Mouse (Mus musculus) midbrain, embryonic 12.5 days (tissue): ENCODE measurements around the gene Gm20388. TPM values are rescaled to one million over a fixed set of nuclear protein-coding genes. Genes with fewer than 3 reads are reported as not detected.

Experiments
- ATAC-seq: fragments of 200-750 bp; cut with Nextera tagmentation; 2 replicates; pipeline ENCODE4 v1.8.0; 2017; ENCODE audit warnings: low read depth, moderate TSS enrichment, moderate library complexity; ENCODE audit not compliant: low FRiP score
- H3K27ac ChIP-seq: fragments of 300-500 bp; sonication (generic); replicated peaks from 2 replicates; pipeline ENCODE4 v1.5.1; 2016; ENCODE audit warnings: mild to moderate bottlenecking
- H3K27me3 ChIP-seq: fragments of 300-500 bp; sonication (generic); 2 replicates; pipeline ENCODE4 v1.6.1; 2016; ENCODE audit warnings: mild to moderate bottlenecking
- H3K36me3 ChIP-seq: fragments of 300-500 bp; sonication (generic); 2 replicates; pipeline ENCODE4 v1.6.1; 2016
- H3K4me1 ChIP-seq: fragments of 300-500 bp; sonication (generic); 2 replicates; pipeline ENCODE4 v1.6.1; 2016
- H3K4me2 ChIP-seq: fragments of 300-500 bp; sonication (generic); replicated peaks from 2 replicates; pipeline ENCODE4 v1.6.1; 2016; ENCODE audit warnings: mild to moderate bottlenecking, moderate library complexity
- H3K4me3 ChIP-seq: fragments of 300-500 bp; sonication (generic); 2 replicates; pipeline ENCODE4 v1.5.1; 2016; ENCODE audit warnings: mild to moderate bottlenecking
- H3K9ac ChIP-seq: fragments of 300-500 bp; sonication (generic); replicated peaks from 2 replicates; pipeline ENCODE4 v1.6.1; 2016; ENCODE audit warnings: mild to moderate bottlenecking, moderate library complexity
- H3K9me3 ChIP-seq: fragments of 300-500 bp; sonication (generic); 2 replicates; pipeline ENCODE4 v1.6.1; 2016; ENCODE audit warnings: mild to moderate bottlenecking
- WGBS: fragments of 180-500 bp; shearing (Covaris S2); methylation state at CpG from one replicate; pipeline ENCODE4 v1.1.7; 2016; 5-methylcytosine and 5-hydroxymethylcytosine counted together
- polyA plus RNA-seq: library from polyadenylated mRNA; unstranded; fragments of >200 nt; fragmentation: Nextera tagmentation; extraction: Ambion mirVana; gene quantifications from 2 replicates; pipeline ENCODE4 v1.2.1, GENCODE M21; 2016

Gene Gm20388
- polyA plus RNA-seq, 1 experiment from 2014 or later, result not detected

DNA sequence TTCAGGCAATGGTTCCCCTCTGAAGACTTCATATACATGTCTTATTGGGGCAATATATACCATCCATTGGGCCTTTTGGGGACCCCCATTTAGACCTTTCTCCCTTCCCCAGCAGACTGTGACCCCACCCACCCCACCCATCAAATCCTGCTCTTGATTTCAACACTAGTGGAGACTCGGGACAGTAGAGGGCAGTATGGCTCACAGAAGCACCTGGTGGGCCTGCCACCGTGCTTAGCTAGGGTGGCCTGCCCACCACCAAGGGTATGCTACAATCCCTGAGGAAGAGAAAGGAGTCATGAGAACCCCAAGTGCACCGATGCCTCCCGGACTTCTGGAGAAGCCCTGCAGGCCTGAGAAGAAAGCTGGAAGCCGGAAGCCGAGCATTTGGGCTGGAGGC is 2428.2 kb downstream of the Gm20388 start:
- Histone ChIP-seq H3K4me1 (peaks cover 32% of the 10 kb centered on the region), H3K4me2 (no peak overlapping the region), H3K9me3 (no peaks in the 10 kb centered on the region), H3K4me3 (no peak overlapping the region), H3K27ac (no peak overlapping the region), H3K27me3 (peaks cover 95% of the 10 kb centered on the region), H3K36me3 (no peaks in the 10 kb centered on the region), H3K9ac (no peak overlapping the region)
- no peak for ATAC-seq
- 51% methylated on average over 6 of the region's 6 CpGs for WGBS

DNA sequence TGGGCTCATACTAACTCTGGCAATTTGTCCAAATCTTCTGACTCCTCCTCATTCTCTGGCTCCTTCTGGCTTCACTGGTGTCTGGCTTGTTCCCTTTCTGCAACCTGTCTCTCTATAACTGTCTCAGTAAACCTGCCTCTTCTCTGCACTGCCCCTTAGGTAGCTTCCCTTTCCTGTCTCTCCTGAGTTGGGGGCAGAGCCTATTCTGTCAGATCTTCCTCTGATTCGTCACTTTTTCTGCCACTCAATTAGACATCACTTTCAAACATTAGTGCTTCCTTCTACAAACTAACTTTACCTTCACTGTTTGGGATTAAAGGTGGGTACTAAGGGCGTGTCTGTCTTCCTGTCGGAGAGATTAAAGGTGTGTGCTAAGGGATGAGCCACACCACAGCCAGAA is 2430.1 kb downstream of the Gm20388 start:
- Histone ChIP-seq H3K4me3 (no peak overlapping the region), H3K4me1 (peaks cover 35% of the 10 kb centered on the region), H3K9me3 (no peaks in the 10 kb centered on the region), H3K9ac (no peak overlapping the region), H3K4me2 (no peak overlapping the region), H3K27ac (no peak overlapping the region), H3K27me3 (peaks cover 93% of the 10 kb centered on the region), H3K36me3 (no peaks in the 10 kb centered on the region)
- no peak for ATAC-seq
- 88% methylated on average over 3 of the region's 3 CpGs for WGBS

DNA sequence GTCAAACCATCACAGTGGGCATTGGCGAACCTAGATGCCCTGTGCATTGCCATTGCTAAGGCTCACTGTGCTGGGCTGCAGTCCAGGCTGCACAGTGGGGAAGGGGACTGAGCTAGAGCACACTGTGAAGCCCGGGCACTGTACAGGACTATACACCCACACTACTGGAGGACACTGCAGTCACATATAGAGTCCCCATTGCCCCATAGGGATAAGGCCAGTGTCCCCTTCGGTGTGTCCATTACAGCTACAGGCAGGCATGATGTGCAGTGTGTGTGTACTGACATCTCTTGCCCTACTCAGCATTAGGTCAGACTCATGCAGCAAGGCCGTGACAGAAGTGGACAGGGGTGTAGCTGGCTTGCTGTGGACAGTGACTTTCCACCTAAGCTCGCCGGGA is 2431.1 kb downstream of the Gm20388 start:
- no peaks in the 10 kb centered on the region for H3K36me3 ChIP-seq
- H3K27ac ChIP-seq, result no peak overlapping the region
- no peaks in the 10 kb centered on the region for H3K9me3 ChIP-seq
- 83% methylated on average over 6 of the region's 6 CpGs for WGBS
- peaks cover 25% of the 10 kb centered on the region for H3K4me1 ChIP-seq
- peaks cover 86% of the 10 kb centered on the region for H3K27me3 ChIP-seq
- ATAC-seq, result no peak
- H3K4me2 ChIP-seq, result no peak overlapping the region
- no peak overlapping the region; the same call in 1 of the 2 replicates for H3K9ac ChIP-seq
- no peak overlapping the region for H3K4me3 ChIP-seq

DNA sequence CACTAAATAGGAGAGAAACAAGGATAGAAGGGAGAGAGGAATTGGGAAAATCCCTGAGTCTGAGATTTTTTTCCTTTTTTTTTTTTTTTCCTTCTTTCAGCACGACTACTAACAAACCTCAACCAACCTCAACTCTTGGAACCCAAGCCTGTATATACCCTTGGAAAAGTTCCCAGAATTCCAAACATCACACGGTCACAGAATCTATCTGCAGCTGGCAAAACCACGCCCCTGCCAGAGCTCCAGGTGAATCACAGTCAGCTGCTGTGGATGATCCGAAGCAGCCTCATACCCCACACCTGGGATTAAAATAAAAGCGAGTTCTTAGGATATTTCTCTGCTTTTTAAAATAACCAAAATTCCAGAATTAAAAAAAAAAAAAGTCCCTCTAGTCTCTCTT is 2431.7 kb downstream of the Gm20388 start:
- Histone ChIP-seq H3K9ac (no peak overlapping the region), H3K9me3 (no peaks in the 10 kb centered on the region), H3K36me3 (no peaks in the 10 kb centered on the region), H3K4me1 (peaks cover 23% of the 10 kb centered on the region), H3K27me3 (peaks cover 84% of the 10 kb centered on the region), H3K27ac (no peak overlapping the region), H3K4me3 (no peak overlapping the region), H3K4me2 (no peak overlapping the region)
- no peak for ATAC-seq
- 61% methylated on average over 5 of the region's 5 CpGs for WGBS

DNA sequence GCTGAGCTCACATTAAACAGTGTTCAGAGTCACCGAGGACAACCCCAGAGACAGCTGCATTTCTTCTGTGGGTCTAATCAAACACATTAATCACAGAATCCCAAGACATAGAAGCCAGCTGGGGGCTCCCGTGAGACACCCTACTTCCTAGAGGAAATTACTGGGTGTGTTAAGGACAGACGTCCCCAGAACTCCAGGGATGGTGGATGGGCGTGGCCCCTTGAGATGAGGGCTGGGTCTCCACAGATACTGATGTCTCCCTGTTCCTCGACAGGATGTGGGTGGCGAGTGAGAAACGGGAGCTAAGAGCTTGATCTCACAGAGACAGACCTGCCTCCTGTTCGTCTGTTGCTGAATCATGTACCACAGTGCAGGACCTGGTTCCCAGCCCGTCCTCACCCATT is 2432.2 kb downstream of the Gm20388 start:
- Histone ChIP-seq H3K9ac (no peak overlapping the region; the same call in 1 of the 2 replicates), H3K4me1 (peaks cover 23% of the 10 kb centered on the region), H3K4me2 (peak overlapping the region; percentile 52), H3K27ac (no peak overlapping the region), H3K4me3 (peak overlapping the region; percentile 25; the same call in 1 of the 2 replicates), H3K36me3 (no peaks in the 10 kb centered on the region), H3K9me3 (no peaks in the 10 kb centered on the region), H3K27me3 (peaks cover 84% of the 10 kb centered on the region)
- 7% methylated on average over 9 of the region's 9 CpGs for WGBS
- ATAC-seq, result no peak

DNA sequence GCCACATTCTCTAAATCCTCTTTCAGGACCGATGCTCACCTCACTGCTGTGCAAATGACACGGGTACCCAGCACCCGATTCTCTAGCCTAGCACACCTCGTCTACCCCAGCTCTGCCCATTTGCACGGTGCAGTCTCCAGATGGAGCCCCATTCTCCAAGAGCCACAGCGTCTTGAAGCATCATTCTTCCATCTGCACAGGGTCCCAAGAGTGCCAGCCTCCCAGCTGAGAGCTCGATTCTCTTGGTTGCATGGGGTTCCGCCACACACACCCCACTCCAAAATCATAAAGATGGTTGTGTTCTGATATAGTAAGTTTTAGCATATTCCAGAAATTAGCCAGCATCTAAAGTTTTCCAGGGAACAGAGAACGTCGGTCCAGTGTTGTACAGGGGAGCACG is 2432.7 kb downstream of the Gm20388 start:
- H3K4me1 ChIP-seq, result peaks cover 23% of the 10 kb centered on the region
- H3K27me3 ChIP-seq, result peaks cover 83% of the 10 kb centered on the region
- H3K27ac ChIP-seq, result no peak overlapping the region
- no peaks in the 10 kb centered on the region for H3K9me3 ChIP-seq
- ATAC-seq, result no peak
- no peaks in the 10 kb centered on the region for H3K36me3 ChIP-seq
- H3K4me3 ChIP-seq, result peak overlapping the region; percentile 25; the same call in 1 of the 2 replicates
- H3K4me2 ChIP-seq, result peak overlapping the region; percentile 52
- no peak overlapping the region; the same call in 1 of the 2 replicates for H3K9ac ChIP-seq
- 4% methylated on average over 11 of the region's 11 CpGs for WGBS

DNA sequence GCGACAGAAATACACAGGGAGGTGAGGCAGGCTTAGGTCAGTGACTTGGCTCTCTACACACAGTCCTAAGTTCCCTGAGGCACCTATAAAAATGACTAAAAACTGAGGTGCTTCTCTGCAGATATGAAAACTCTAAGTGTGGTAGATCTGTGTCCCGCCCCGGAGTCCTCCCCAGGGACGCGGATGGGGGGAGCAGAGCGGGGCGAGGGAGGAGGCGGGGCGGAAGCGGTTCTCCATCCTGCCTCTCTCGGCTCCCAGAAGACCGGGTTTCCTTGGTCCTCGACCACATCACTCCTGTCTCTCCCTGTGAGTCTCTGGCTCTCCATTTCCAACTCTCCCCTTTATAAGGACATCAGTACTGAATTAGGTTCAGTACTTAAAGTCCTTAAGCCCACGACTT is 2433.1 kb downstream of the Gm20388 start:
- Histone ChIP-seq H3K9me3 (no peaks in the 10 kb centered on the region), H3K27ac (no peak overlapping the region), H3K9ac (0 out of 2 replicates have a peak overlapping the region, but pooled peaks have one; percentile 25), H3K4me3 (peak overlapping the region; percentile 25; the same call in 1 of the 2 replicates), H3K4me1 (peaks cover 23% of the 10 kb centered on the region), H3K27me3 (peaks cover 80% of the 10 kb centered on the region), H3K4me2 (peak overlapping the region; percentile 52), H3K36me3 (no peaks in the 10 kb centered on the region)
- ATAC-seq, result no peak
- WGBS, result 2% methylated on average over 14 of the region's 14 CpGs

DNA sequence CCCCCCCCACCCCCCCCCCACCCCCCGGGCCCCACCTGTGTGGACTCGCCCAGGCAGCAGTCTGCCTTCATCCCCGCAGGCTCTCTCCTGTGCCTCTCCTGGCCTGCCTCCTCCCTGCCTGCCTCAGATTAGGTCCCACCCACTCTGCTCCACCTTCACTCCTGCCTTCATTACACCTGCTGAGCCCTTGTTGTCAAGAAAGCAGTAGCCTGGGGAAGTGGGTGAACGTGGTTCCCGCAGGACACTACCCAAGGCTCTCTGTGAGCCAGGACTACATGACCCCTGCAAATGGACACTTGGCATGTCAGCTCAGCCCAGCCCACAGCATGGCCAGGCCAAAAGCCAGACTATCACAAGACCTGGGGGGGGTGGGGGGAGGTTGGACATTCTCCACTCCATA is 2433.6 kb downstream of the Gm20388 start:
- H3K36me3 ChIP-seq, result no peaks in the 10 kb centered on the region
- WGBS, result 7% methylated on average over 2 of the region's 5 CpGs
- no peaks in the 10 kb centered on the region for H3K9me3 ChIP-seq
- peak overlapping the region; percentile 52 for H3K4me2 ChIP-seq
- H3K27ac ChIP-seq, result no peak overlapping the region
- peaks cover 78% of the 10 kb centered on the region for H3K27me3 ChIP-seq
- ATAC-seq, result no peak; the same call in 1 of the 2 replicates
- H3K9ac ChIP-seq, result no peak overlapping the region
- H3K4me3 ChIP-seq, result peak overlapping the region; percentile 25; the same call in 1 of the 2 replicates
- H3K4me1 ChIP-seq, result peaks cover 23% of the 10 kb centered on the region

DNA sequence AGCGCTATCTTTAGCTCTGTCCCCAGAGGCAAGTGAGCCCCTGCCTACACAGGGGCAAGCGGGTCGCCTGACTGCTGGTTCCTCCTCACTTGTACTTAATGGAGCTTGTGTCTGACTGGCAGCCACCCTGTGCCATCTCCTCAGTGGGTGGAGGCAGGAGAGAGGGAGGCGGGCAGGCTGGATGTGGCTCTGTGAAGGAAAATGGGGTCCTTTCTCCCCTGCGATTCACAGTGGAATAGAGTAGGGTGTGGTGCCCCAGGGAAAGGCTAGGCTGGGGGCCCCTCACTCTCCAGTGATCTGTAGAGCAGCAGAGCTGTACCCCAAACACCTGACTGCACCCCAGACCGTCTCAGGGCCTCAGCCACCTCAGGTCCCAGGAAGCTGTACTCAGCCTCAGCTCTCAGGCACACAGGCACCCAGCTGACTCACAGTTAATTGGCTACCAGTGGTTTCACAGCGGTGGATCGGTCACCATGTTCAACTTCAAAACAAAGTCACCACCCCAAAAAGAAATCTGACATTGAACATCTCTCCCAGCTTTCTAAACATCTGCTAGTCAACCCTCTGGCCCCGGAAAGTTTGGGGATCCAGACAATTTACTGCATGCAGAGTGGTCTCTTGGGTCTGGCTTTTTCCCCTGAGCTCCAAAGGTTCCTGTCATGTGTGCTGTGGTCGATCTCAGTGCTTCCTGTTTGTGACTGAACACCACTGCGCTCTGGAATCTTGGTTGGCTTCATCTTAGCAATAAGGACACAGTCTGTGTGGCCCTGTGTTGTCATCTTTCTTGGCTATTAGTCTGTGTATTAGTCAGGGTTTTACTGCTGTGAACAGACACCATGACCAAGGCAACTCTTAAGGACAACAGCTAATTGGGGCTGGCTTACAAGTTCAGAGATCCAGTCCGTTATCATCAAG is 2434.8 kb downstream of the Gm20388 start:
- no peak overlapping the region for H3K4me2 ChIP-seq
- H3K9me3 ChIP-seq, result no peaks in the 10 kb centered on the region
- H3K9ac ChIP-seq, result no peak overlapping the region
- no peaks in the 10 kb centered on the region for H3K36me3 ChIP-seq
- peaks cover 33% of the 10 kb centered on the region for H3K4me1 ChIP-seq
- H3K27me3 ChIP-seq, result peaks cover 75% of the 10 kb centered on the region
- 52% methylated on average over 12 of the region's 12 CpGs for WGBS
- no peak for ATAC-seq
- no peak overlapping the region for H3K4me3 ChIP-seq
- no peak overlapping the region for H3K27ac ChIP-seq

DNA sequence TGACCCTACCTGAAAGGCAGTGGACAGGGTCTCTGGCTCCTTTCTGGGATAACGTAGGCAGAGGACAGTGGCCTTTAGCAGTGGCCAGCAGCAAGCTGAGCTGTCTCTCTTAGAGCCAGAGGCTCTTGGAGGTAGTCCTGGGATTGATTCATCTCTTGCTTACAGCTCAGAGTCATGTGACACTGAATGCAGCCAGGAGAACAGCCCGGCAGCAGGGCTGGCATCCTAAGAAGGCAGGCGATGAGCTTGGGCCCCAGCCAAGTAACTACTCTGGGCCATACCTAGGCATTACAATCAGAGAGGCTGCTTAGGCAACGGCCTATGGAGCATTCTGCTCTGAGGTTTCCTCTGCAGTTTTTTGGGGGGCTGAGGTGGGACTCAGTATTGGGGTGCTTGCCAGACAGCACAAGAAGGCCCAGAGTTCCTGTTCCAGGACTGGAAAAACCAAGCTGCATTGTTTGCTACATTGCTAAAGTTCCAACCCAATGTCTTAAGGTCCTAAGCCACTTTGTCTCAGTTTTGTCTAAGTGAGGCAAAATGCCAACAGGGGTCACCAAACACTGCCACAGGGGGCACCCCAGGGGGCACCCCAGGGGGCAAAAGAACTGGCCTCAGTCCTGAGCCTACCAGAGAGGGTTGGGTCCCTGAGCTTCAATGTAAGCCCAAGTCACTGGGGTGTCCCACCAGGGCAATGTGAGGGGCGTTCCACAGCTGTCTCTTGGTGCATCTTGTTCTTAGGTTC is 2437.3 kb downstream of the Gm20388 start:
- Histone ChIP-seq H3K4me3 (no peak overlapping the region), H3K27me3 (peaks cover 74% of the 10 kb centered on the region), H3K9ac (no peak overlapping the region), H3K4me2 (no peak overlapping the region), H3K4me1 (peaks cover 36% of the 10 kb centered on the region), H3K27ac (no peak overlapping the region), H3K36me3 (no peaks in the 10 kb centered on the region), H3K9me3 (no peaks in the 10 kb centered on the region)
- WGBS, result 73% methylated on average over 5 of the region's 5 CpGs
- no peak for ATAC-seq

DNA sequence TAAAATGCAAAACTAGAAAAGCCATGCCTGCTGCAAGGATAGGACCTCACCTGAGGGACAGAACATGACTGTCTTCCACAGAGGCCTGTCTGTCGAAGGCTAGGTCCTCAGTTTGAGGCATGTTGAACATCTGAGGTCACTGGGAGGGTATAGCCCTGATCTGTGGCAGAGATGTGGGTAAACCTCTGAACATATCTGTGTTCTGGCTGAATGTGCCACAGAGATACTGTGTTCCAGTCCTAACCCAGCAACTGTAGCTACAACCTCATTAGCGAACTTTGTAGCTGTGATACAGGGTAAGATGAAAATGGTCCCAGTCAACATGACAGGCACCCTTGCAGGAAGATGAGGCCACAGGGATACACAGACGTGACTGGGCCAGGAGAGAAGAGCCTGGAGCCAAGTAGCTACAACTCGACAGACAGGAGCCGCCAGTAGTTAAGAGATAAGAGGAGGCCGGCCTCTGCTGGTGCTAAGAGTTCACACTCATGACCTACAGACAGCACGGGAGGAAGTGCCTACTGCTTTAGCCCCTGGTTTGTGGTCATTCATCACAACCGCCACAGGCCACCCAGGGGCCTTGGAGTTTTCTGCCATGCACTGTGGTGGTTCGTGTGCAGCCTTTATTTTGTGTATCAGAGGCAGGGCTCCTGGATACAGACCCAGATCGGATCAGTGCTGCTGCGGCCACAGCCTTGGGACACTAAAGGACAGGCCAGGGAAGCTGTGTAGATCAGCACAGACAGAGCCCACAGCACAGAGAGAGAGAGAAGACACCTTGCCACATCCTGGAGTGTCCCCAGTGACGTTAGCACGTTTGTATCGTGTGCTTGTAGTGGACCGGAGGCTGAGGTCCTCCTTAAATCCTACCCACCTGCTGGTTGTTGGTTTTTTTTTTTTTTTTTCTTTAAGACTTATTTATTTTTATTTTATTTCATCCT is 2439.0 kb downstream of the Gm20388 start:
- peaks cover 21% of the 10 kb centered on the region for H3K4me1 ChIP-seq
- ATAC-seq, result no peak
- H3K4me2 ChIP-seq, result peak overlapping the region; percentile 14; the same call in 1 of the 2 replicates
- no peak overlapping the region; the same call in 1 of the 2 replicates for H3K27ac ChIP-seq
- no peaks in the 10 kb centered on the region for H3K36me3 ChIP-seq
- no peak overlapping the region for H3K9ac ChIP-seq
- no peak overlapping the region for H3K4me3 ChIP-seq
- no peaks in the 10 kb centered on the region for H3K9me3 ChIP-seq
- 43% methylated on average over 15 of the region's 15 CpGs for WGBS
- peaks cover 69% of the 10 kb centered on the region for H3K27me3 ChIP-seq
